Mouse (Mus musculus): ENCODE results near the gene Heca.

DNA sequence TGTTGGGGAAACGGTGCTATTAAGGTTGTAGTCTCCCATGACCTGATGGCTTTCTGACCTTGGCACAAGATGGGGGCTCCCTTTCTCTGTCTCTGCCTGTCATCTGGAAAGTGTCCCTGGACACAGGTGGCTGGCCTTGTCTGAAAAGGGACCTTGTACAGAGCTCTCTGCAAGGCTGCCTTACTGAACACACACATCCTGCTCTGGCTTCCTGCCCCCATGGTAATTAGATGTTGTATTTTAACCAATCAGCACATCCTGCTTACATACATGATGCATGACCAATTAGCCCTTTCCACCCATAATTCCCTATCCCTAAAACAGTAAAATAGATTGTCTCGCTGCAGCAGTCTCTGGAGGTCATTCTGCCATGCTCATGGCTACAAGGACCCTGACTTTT, 67.1 kb downstream of the Heca start:
- TF ChIP-seq TAL1 (IDR thresholded peaks at IDR 0.05; ENCODE audit: low read length) (no peak), GATA1 (IDR thresholded peaks at IDR 0.05; ENCODE audit: low read length) (no peak)

Data from erythroblast, embryonic 14.5 days (primary cell).